10 mouse cellular contexts compared by ENCODE assay signal in the genomic region with DNA sequence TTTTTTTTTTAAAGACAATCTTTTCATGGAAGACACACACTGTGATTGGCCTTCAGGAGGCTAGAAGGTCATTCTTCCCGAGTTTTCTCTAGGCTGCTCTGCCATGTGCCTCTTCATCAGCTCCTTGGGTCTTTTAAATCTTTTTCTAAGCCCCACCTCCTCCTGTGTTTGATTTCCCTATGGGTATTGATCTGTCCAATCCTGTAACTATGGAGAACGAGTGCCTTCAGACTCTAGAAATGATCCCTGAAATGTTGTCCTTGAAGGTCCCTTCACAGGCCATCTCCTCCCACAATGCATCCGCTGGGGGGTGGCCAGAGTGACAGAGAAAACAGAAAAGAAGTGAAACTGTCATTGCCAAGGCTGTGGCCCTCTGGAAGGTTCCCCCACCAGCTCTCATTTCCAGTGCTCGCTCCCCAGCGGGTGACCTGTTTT. TPM values are rescaled to one million over a fixed set of nuclear protein-coding genes. Genes with fewer than 3 reads are reported as not detected.
DNase-seq lines count a peak whose midpoint lies in the region; ATAC-seq and TF ChIP-seq lines count a peak whose summit lies in the region.
"Had no signal": no experiment of that assay in that cellular context is flagged by ENCODE, and none has a peak within 500 bp of the region (broad histone marks: within the 10 kb centered on the region; RNA-seq: fewer than 3 reads in every experiment).

No protein-coding gene starts in this region.

- TF ChIP-seq POLR2A in testis, adult 2 months (IDR thresholded peaks at IDR 0.05; ENCODE audit: control insufficient read depth, low read depth, low read length): no peak

- no peak for TF ChIP-seq EP300 in liver, embryonic 14.5 days (IDR thresholded peaks at IDR 0.05; ENCODE audit: low read depth)
- no peak for TF ChIP-seq EP300 in stomach, postnatal 0 days (optimal IDR thresholded peaks at IDR 0.05)

- DNase-seq in testis, postnatal 10 days (ENCODE audit: low spot score): no peak
- peak; percentile 89 for DNase-seq in R1 (ENCODE audit: low read depth, low spot score)
- no peak for DNase-seq in liver, embryonic 14.5 days (ENCODE audit: low read depth in 3 of 3, low spot score in 3 of 3)
- DNase-seq in stomach, postnatal 0 days (ENCODE audit: low spot score): no peak
- no peak for DNase-seq in cerebellum, adult 11-12 months
- DNase-seq: thymus, postnatal 36 days had no signal

- H3K9ac ChIP-seq in liver, embryonic 14.5 days (replicated peaks): no peak overlapping the region
- no peak overlapping the region for H3K9ac ChIP-seq in stomach, postnatal 0 days (ENCODE audit: low read length)
- H3K9ac ChIP-seq in midbrain, embryonic 13.5 days (replicated peaks): no peak overlapping the region
- no peak overlapping the region for H3K9ac ChIP-seq in neural tube, embryonic 15.5 days (replicated peaks)
- H3K9ac ChIP-seq: forebrain, embryonic 13.5 days had no signal

- peak overlapping the region; percentile 63 for H3K27ac ChIP-seq in testis, adult 2 months (ENCODE audit: control insufficient read depth, insufficient read depth, low read depth, low read length)
- peak overlapping the region; percentile 10; the same call in 1 of the 2 replicates for H3K27ac ChIP-seq in liver, embryonic 14.5 days
- H3K27ac ChIP-seq in stomach, postnatal 0 days (replicated peaks): peak overlapping the region; percentile 79; the same call in 1 of the 2 replicates
- H3K27ac ChIP-seq in midbrain, embryonic 13.5 days: no peak overlapping the region
- H3K27ac ChIP-seq in neural tube, embryonic 15.5 days (replicated peaks): no peak overlapping the region
- H3K27ac ChIP-seq: forebrain, embryonic 13.5 days had no signal

- ATAC-seq in liver, embryonic 14.5 days (ENCODE audit: insufficient read depth): no peak
- ATAC-seq in stomach, postnatal 0 days (ENCODE audit: low FRiP score, low TSS enrichment): no peak
- ATAC-seq in midbrain, embryonic 13.5 days: no peak
- ATAC-seq in neural tube, embryonic 15.5 days (ENCODE audit: low FRiP score): no peak
- ATAC-seq: forebrain, embryonic 13.5 days had no signal

- H3K36me3 ChIP-seq in testis, adult 2 months (ENCODE audit: control insufficient read depth, insufficient read depth, low read length): no peaks in the 10 kb centered on the region
- no peaks in the 10 kb centered on the region for H3K36me3 ChIP-seq in liver, embryonic 14.5 days (replicated peaks; ENCODE audit: control insufficient read depth, insufficient read depth, low read depth)
- H3K36me3 ChIP-seq in stomach, postnatal 0 days (ENCODE audit: control insufficient read depth, insufficient read depth, low read length): no peaks in the 10 kb centered on the region
- no peaks in the 10 kb centered on the region for H3K36me3 ChIP-seq in midbrain, embryonic 13.5 days
- H3K36me3 ChIP-seq in neural tube, embryonic 15.5 days: no peaks in the 10 kb centered on the region

- H3K4me3 ChIP-seq in testis, adult 2 months (ENCODE audit: control insufficient read depth, low read depth, low read length): no peak overlapping the region
- H3K4me3 ChIP-seq in liver, embryonic 14.5 days (ENCODE audit: insufficient read depth in 1 of 2, low read depth in 2 of 2, low read length in 2 of 2): no peak overlapping the region
- no peak overlapping the region for H3K4me3 ChIP-seq in stomach, postnatal 0 days (ENCODE audit: low read depth, low read length)
- no peak overlapping the region for H3K4me3 ChIP-seq in midbrain, embryonic 13.5 days (replicated peaks)
- H3K4me3 ChIP-seq in neural tube, embryonic 15.5 days (replicated peaks): no peak overlapping the region
- H3K4me3 ChIP-seq: forebrain, embryonic 13.5 days had no signal

- WGBS in liver, embryonic 14.5 days (ENCODE audit: insufficient replicate concordance): 57% methylated on average over 5 of the region's 5 CpGs
- WGBS in stomach, postnatal 0 days: 63% methylated on average over 5 of the region's 5 CpGs
- WGBS in midbrain, embryonic 13.5 days: 64% methylated on average over 5 of the region's 5 CpGs
- WGBS in neural tube, embryonic 15.5 days: 77% methylated on average over 5 of the region's 5 CpGs

- TF ChIP-seq CTCF in testis, adult 2 months (IDR thresholded peaks at IDR 0.05; ENCODE audit: control insufficient read depth, insufficient read depth, insufficient replicate concordance, low read depth, low read length): no peak
- TF ChIP-seq CTCF in liver, embryonic 14.5 days (IDR thresholded peaks at IDR 0.05; ENCODE audit: low read depth): no peak
- no peak for TF ChIP-seq CTCF in stomach, postnatal 0 days (IDR thresholded peaks at IDR 0.05; ENCODE audit: low read depth)

- no peaks in the 10 kb centered on the region for H3K27me3 ChIP-seq in testis, adult 2 months (ENCODE audit: control insufficient read depth, insufficient read depth, low read length)
- H3K27me3 ChIP-seq in liver, embryonic 14.5 days (ENCODE audit: control insufficient read depth, insufficient read depth, low read length): no peaks in the 10 kb centered on the region
- no peaks in the 10 kb centered on the region for H3K27me3 ChIP-seq in stomach, postnatal 0 days (ENCODE audit: control insufficient read depth, insufficient read depth, low read length)
- H3K27me3 ChIP-seq in midbrain, embryonic 13.5 days: no peaks in the 10 kb centered on the region
- H3K27me3 ChIP-seq in neural tube, embryonic 15.5 days (replicated peaks): no peaks in the 10 kb centered on the region
- H3K27me3 ChIP-seq: forebrain, embryonic 13.5 days had no signal

- no peaks in the 10 kb centered on the region for H3K9me3 ChIP-seq in liver, embryonic 14.5 days (ENCODE audit: control insufficient read depth, low read length)
- H3K9me3 ChIP-seq in stomach, postnatal 0 days (ENCODE audit: control insufficient read depth, low read length): no peaks in the 10 kb centered on the region
- no peaks in the 10 kb centered on the region for H3K9me3 ChIP-seq in midbrain, embryonic 13.5 days
- H3K9me3 ChIP-seq in neural tube, embryonic 15.5 days (replicated peaks): no peaks in the 10 kb centered on the region
- H3K9me3 ChIP-seq: forebrain, embryonic 13.5 days had no signal

- peaks cover 2% of the 10 kb centered on the region; the same call in 1 of the 2 replicates for H3K4me1 ChIP-seq in testis, adult 2 months (ENCODE audit: control insufficient read depth, insufficient read depth, low read length)
- H3K4me1 ChIP-seq in liver, embryonic 14.5 days (replicated peaks; ENCODE audit: control insufficient read depth in 2 of 2, insufficient read depth in 2 of 2, low read length in 1 of 2): peaks cover 13 to 38% of the 10 kb centered on the region in 2 experiments
- no peaks in the 10 kb centered on the region for H3K4me1 ChIP-seq in stomach, postnatal 0 days (replicated peaks; ENCODE audit: control insufficient read depth, insufficient read depth)
- H3K4me1 ChIP-seq in midbrain, embryonic 13.5 days (replicated peaks): no peaks in the 10 kb centered on the region
- no peaks in the 10 kb centered on the region for H3K4me1 ChIP-seq in neural tube, embryonic 15.5 days
- H3K4me1 ChIP-seq: forebrain, embryonic 13.5 days had no signal

- no peak overlapping the region for H3K4me2 ChIP-seq in liver, embryonic 14.5 days (ENCODE audit: low read depth)
- no peak overlapping the region for H3K4me2 ChIP-seq in stomach, postnatal 0 days (replicated peaks; ENCODE audit: low read depth)
- H3K4me2 ChIP-seq in midbrain, embryonic 13.5 days (replicated peaks): no peak overlapping the region
- no peak overlapping the region for H3K4me2 ChIP-seq in neural tube, embryonic 15.5 days
- H3K4me2 ChIP-seq: forebrain, embryonic 13.5 days had no signal

RNA-seq across cellular contexts. Expression of gene Clstn3, which starts 12.6 kb away (rescaled TPM):
- 4.4 and 4.7 TPM in 2 replicates for polyA plus RNA-seq in testis, adult 2 months (2012; rRNA removed)
- polyA plus RNA-seq in liver, embryonic 14.5 days (2012; rRNA removed): 2.5 and 3.0 TPM in 2 replicates
- polyA plus RNA-seq in liver, embryonic 14.5 days (2014; fragmentation: Nextera tagmentation; extraction: Ambion mirVana): 1.7 and 2.4 TPM in 2 replicates
- 1.2 and 1.5 TPM in 2 replicates for polyA plus RNA-seq in stomach, postnatal 0 days (2015; fragmentation: Nextera tagmentation; extraction: Ambion mirVana)
- 68.2 and 72.8 TPM in 2 replicates for polyA plus RNA-seq in midbrain, embryonic 13.5 days (2015; fragmentation: Nextera tagmentation; extraction: Ambion mirVana)
- 135 and 160 TPM in 2 replicates for polyA plus RNA-seq in neural tube, embryonic 15.5 days (2015; fragmentation: Nextera tagmentation; extraction: Ambion mirVana)

RNA-seq across cellular contexts. Expression of gene C1rl, which starts 15.7 kb away (rescaled TPM):
- 0.64 and 0.89 TPM in 2 replicates for polyA plus RNA-seq in testis, adult 2 months (2012; rRNA removed)
- polyA plus RNA-seq in liver, embryonic 14.5 days (2012; rRNA removed): 3.8 and 3.9 TPM in 2 replicates
- 7.3 and 7.6 TPM in 2 replicates for polyA plus RNA-seq in liver, embryonic 14.5 days (2014; fragmentation: Nextera tagmentation; extraction: Ambion mirVana)
- polyA plus RNA-seq in stomach, postnatal 0 days (2015; fragmentation: Nextera tagmentation; extraction: Ambion mirVana): 1.4 and 1.6 TPM in 2 replicates
- 0.10 and 0.15 TPM in 2 replicates for polyA plus RNA-seq in midbrain, embryonic 13.5 days (2015; fragmentation: Nextera tagmentation; extraction: Ambion mirVana)
- polyA plus RNA-seq in neural tube, embryonic 15.5 days (2015; fragmentation: Nextera tagmentation; extraction: Ambion mirVana): 0.40 and 0.69 TPM in 2 replicates

RNA-seq across cellular contexts. Expression of gene C1ra, which starts 35.0 kb away (rescaled TPM):
- 4.3 and 5.5 TPM in 2 replicates for polyA plus RNA-seq in testis, adult 2 months (2012; rRNA removed)
- 4.8 and 7.8 TPM in 2 replicates for polyA plus RNA-seq in liver, embryonic 14.5 days (2012; rRNA removed)
- polyA plus RNA-seq in liver, embryonic 14.5 days (2014; fragmentation: Nextera tagmentation; extraction: Ambion mirVana): 8.6 and 10.7 TPM in 2 replicates
- polyA plus RNA-seq in stomach, postnatal 0 days (2015; fragmentation: Nextera tagmentation; extraction: Ambion mirVana): 15.0 and 15.1 TPM in 2 replicates
- polyA plus RNA-seq in midbrain, embryonic 13.5 days (2015; fragmentation: Nextera tagmentation; extraction: Ambion mirVana): 0.12 TPM in 1 of 2 replicates, not detected in the other
- 0.31 and 1.4 TPM in 2 replicates for polyA plus RNA-seq in neural tube, embryonic 15.5 days (2015; fragmentation: Nextera tagmentation; extraction: Ambion mirVana)

Comparison
In these comparisons a context has a peak if more than half of its experiments do, and no peak if none do; other contexts are left out.
1. H3K27ac ChIP-seq: peak in testis, adult 2 months (single experiment), liver, embryonic 14.5 days (single experiment) and stomach, postnatal 0 days (single experiment); none in midbrain, embryonic 13.5 days (single experiment) and neural tube, embryonic 15.5 days (single experiment).
2. RNA of gene Clstn3, which starts 12.6 kb away (polyA plus RNA-seq): 135 to 160 TPM in neural tube, embryonic 15.5 days and 68.2 to 72.8 TPM in midbrain, embryonic 13.5 days; 4.4 to 4.7 TPM in testis, adult 2 months, 1.7 to 3.0 TPM in liver, embryonic 14.5 days and 1.2 to 1.5 TPM in stomach, postnatal 0 days; every median in the first group is over 10 times any median in the second.